Mouse (Mus musculus) frontal cortex, postnatal 10 days (tissue): ENCODE measurements at regions not wholly inside any gene's neighbourhood (a gene's known extent, or its start where the extent isn't known, plus 50 kb on each side); places are given as distances from the start of the nearest gene placed in this dataset.
A peak's percentile ranks its signal among the peaks of the same experiment; 100 is the strongest.

Experiments used
- DNase-seq, 2 experiments: peaks; one replicate each; pipeline ENCODE4 v3.0.0; 2022; ENCODE audit warnings: low spot score in 2 of 2, mixed read lengths in 1 of 2

DNA sequence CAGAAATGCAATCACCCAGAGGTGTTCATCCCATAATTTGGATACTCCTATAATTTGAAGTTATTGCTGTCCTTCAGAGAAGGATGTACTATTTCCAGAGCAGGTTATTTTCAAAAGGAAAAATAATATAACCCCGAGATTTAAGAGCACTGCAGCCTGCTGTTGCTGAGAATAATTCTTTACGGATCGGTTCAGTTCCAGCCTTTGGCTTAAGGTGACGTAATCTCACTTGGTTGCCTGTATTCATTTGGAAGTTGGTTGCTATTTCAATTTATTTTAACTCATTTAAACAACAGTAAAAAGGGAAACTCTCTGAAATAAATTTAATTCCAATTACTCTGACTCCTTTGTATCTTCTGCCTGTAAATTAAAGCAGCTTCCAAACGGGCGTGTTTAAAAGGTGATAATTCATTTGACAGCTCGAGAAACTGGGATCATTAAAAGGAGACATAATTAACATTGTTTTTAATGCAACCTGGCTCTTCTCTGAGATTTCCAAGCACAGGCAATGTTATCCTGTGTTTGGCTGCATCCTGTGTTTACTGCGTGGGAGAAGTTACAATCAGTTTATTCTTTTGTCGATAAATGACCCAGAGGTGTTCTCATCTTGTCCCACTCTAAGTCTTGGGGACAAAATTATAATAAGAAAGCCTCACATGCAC, 568.5 kb downstream of the Gm16223 start:
- no peak for DNase-seq

DNA sequence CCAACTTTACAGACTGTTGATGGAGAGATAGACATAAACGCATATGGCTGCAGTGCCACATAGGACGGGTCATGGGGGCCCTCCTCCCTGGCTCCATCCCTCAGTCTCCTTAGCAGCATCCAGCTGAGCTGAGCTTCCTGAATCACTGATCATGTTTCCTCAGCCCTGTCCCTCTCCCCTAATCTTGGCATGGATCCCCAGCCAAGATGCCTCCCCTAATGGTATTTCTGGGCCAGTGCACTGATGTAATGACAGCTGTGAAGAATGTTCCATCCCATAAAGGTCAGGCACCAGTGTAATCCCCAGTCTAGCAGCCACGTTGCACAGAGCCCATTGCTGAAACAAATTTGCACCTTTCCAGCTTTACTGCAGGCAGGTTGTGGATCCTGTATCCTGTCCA, 576.5 kb upstream of the Cpeb2 start:
- DNase-seq = no peak

DNA sequence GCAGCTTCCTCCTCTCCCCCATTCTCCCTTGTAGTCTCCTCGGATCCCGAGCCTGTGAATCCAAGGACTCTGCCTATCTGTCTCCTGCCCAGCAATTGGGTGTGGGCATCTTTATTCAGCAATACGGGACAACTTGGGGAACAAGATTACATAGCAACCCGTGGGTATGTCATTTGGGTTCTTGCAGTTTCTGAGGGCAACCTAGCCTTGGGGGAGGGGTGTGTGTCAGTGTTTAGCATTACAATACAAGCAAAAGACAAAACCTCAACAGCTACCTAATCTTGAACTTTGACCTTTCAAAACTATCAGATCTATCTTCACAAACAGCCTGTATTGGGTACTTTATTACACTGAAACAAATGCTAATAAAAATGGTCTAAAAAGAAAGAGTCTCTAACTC, 573.0 kb upstream of the Cpeb2 start:
- no peak for DNase-seq

DNA sequence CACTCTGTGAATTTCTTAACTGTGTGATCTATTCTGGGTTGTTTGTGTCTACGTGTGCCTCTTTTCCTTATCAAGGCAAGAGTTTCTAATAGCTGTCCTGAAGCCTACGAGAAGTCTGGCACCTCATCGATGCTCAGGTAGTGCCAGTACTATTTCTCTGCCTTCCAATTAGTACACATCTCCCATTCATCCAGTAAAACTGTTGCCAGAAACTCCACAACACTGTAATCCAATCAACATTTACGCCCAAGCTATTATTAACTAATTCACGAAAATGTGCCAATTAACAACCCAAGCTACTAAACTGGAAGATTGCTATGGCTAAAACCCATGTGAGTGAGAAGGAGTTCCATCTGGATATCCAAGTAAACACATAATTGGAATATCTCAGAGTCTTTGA, 553.4 kb upstream of the Cpeb2 start:
- no peak for DNase-seq

DNA sequence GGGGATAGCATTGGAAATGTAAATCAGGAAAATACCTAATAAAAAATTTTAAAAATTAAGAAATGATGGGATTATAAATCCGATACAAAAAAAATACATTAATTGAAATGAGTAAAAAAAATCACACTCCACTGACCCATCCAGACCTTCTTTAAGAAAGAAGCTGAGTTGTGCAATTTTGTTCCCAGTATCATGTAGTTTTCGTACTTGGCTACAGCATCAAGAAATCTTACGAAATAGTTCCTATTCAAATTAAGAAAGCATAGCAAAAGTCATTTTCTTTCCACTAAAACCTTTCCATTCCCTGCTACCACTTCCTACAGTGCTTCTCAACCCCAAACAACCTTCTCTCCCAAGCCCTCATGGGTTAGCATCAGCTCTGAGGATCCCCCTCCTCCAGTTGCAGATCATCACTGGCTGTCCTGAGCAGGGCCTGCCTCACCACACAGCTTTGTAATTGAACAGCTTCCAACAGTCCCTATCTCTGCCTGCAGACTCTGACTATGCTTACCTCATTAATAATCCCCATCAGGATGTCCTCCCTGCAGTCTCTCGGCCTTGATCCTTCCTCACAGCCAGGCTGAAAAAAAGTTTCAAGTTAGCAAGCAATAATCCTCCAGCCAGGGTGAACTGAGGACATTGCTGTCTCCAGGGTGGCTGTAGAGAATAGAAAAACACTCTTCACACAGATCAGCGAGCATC, 547.5 kb upstream of the Cpeb2 start:
- DNase-seq = peak in 1 of 2 experiments; percentile 5

DNA sequence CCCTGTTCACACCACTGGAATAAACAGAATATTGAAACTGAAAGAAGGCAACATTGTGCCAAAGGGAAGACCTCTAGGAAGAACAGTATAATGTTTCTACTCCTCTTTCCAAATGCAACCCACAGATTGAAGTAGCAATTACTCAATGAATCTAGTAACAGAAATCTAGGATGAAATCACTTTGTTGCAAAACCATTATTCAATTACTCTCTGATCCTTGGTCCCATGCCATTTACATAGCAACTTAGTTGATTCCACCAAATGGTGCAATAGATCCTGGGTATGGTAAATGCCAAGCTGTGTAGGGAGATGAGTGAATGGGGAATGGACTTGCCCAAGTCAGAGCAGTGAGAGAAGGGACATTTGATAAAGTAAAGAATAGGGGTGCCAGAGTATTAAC, 545.8 kb upstream of the Cpeb2 start:
- no peak for DNase-seq
